Comparison of ENCODE assay signal across 7 mouse cellular contexts in the genomic region with DNA sequence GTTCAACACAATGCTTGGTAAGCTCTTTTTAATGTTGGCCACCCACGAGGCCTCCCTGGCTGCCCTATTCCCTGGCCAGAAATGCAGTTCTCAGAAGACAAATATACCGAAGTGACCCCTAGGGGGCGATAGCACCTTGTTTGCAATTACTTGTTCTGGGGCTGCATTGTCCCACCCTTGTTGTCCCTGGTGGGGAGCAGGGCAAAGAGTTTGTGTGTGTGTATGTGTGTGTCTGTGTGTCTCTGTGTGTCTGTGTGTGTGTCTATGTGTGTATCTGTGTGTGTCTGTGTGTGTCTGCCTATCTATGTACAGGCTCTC. TPM values are rescaled to one million over a fixed set of nuclear protein-coding genes. Genes with fewer than 3 reads are reported as not detected.
A peak's percentile ranks its signal among the peaks of the same experiment; 100 is the strongest.
DNase-seq lines count a peak whose midpoint lies in the region; ATAC-seq and TF ChIP-seq lines count a peak whose summit lies in the region.

No protein-coding gene starts in this region.

- H3K4me2 ChIP-seq in kidney, embryonic 14.5 days (replicated peaks; ENCODE audit: low read depth, low read length), result no peak overlapping the region
- no peak overlapping the region for H3K4me2 ChIP-seq in liver, embryonic 14.5 days (ENCODE audit: low read depth)

- DNase-seq in CD4-positive helper T cell, adult 2 months (ENCODE audit: low read depth, low spot score), result peak; percentile 33
- peak; percentile 77 for DNase-seq in ES-E14 (ENCODE audit: low read depth, low spot score)
- peak; percentile 42 to 43 for DNase-seq in cerebellum, adult 2 months
- DNase-seq in gastrocnemius, postnatal 10 days, result peak; percentile 63
- DNase-seq in liver, embryonic 14.5 days (ENCODE audit: low read depth in 3 of 3, low spot score in 3 of 3), result peak; percentile 15 to 36 (median 24)
- peak; percentile 59 for DNase-seq in ovary, postnatal 14 days (ENCODE audit: low spot score)

- H3K27ac ChIP-seq in ES-E14 (ENCODE audit: insufficient read depth, low read depth, low read length, poor library complexity, severe bottlenecking), result no peak overlapping the region
- H3K27ac ChIP-seq in cerebellum, adult 2 months (ENCODE audit: insufficient read depth, low read length), result no peak overlapping the region
- H3K27ac ChIP-seq in kidney, embryonic 14.5 days (ENCODE audit: low read depth, low read length), result no peak overlapping the region
- no peak overlapping the region for H3K27ac ChIP-seq in liver, embryonic 14.5 days

- peaks cover 0 to 7% of the 10 kb centered on the region in 2 experiments; a peak in 1 of 4 replicates for H3K4me1 ChIP-seq in ES-E14 (ENCODE audit: control insufficient read depth in 2 of 2, insufficient read depth in 2 of 2, low read length in 2 of 2, poor library complexity in 1 of 2)
- H3K4me1 ChIP-seq in cerebellum, adult 2 months (ENCODE audit: control insufficient read depth, insufficient read depth, low read length), result no peaks in the 10 kb centered on the region; the same call in 1 of the 2 replicates
- no peaks in the 10 kb centered on the region for H3K4me1 ChIP-seq in kidney, embryonic 14.5 days (ENCODE audit: control insufficient read depth, insufficient read depth, low read length)
- H3K4me1 ChIP-seq in liver, embryonic 14.5 days (replicated peaks; ENCODE audit: control insufficient read depth in 2 of 2, insufficient read depth in 2 of 2, low read length in 1 of 2), result no peaks in the 10 kb centered on the region

- peak; percentile 33; the same call in 1 of the 2 replicates for ATAC-seq in kidney, embryonic 14.5 days (ENCODE audit: low FRiP score, low TSS enrichment)
- ATAC-seq in liver, embryonic 14.5 days (ENCODE audit: insufficient read depth), result no peak

- no peak for TF ChIP-seq POLR2A in cerebellum, adult 2 months (IDR thresholded peaks at IDR 0.05; ENCODE audit: borderline replicate concordance, insufficient read depth, low read length)

- TF ChIP-seq EP300 in liver, embryonic 14.5 days (IDR thresholded peaks at IDR 0.05; ENCODE audit: low read depth), result no peak

- in situ Hi-C loops in ES-E14 (cut with MboI; ENCODE audit: low sequenced_read_pairs in 2 of 2, unreplicated experiment in 2 of 2), result no loop called here

- H3K9me3 ChIP-seq in ES-E14 (ENCODE audit: control insufficient read depth, insufficient read depth, low read depth, low read length), result no peaks in the 10 kb centered on the region
- no peaks in the 10 kb centered on the region for H3K9me3 ChIP-seq in kidney, embryonic 14.5 days (ENCODE audit: control insufficient read depth, low read length)
- no peaks in the 10 kb centered on the region for H3K9me3 ChIP-seq in liver, embryonic 14.5 days (ENCODE audit: control insufficient read depth, low read length)

- H3K27me3 ChIP-seq in cerebellum, adult 2 months (ENCODE audit: control insufficient read depth, insufficient read depth, low read length), result no peaks in the 10 kb centered on the region
- H3K27me3 ChIP-seq in kidney, embryonic 14.5 days (ENCODE audit: control insufficient read depth, insufficient read depth, low read length), result no peaks in the 10 kb centered on the region; the same call in 1 of the 2 replicates
- no peaks in the 10 kb centered on the region for H3K27me3 ChIP-seq in liver, embryonic 14.5 days (ENCODE audit: control insufficient read depth, insufficient read depth, low read length)

- no peak overlapping the region for H3K9ac ChIP-seq in ES-E14 (ENCODE audit: insufficient read depth, low read depth, low read length, poor library complexity, severe bottlenecking)
- no peak overlapping the region for H3K9ac ChIP-seq in kidney, embryonic 14.5 days (ENCODE audit: low read depth, low read length)
- no peak overlapping the region for H3K9ac ChIP-seq in liver, embryonic 14.5 days (replicated peaks)

- TF ChIP-seq CTCF in cerebellum, adult 2 months (IDR thresholded peaks at IDR 0.05; ENCODE audit: borderline replicate concordance, insufficient read depth, low read depth, low read length), result peak; percentile 68; the same call in 1 of the 2 replicates
- TF ChIP-seq CTCF in liver, embryonic 14.5 days (IDR thresholded peaks at IDR 0.05; ENCODE audit: low read depth), result peak; percentile 79

- WGBS in cerebellum, adult 2 months, result 5% methylated on average over 3 of the region's 3 CpGs
- 3% methylated on average over 3 of the region's 3 CpGs for WGBS in kidney, embryonic 14.5 days
- 2% methylated on average over 3 of the region's 3 CpGs for WGBS in liver, embryonic 14.5 days (ENCODE audit: insufficient replicate concordance)

- H3K4me3 ChIP-seq in ES-E14 (ENCODE audit: insufficient read depth in 1 of 2, low read depth in 1 of 2, low read length in 2 of 2, poor library complexity in 1 of 2, severe bottlenecking in 1 of 2), result no peak overlapping the region
- no peak overlapping the region for H3K4me3 ChIP-seq in cerebellum, adult 2 months (replicated peaks; ENCODE audit: insufficient read depth, low read depth, low read length)
- H3K4me3 ChIP-seq in kidney, embryonic 14.5 days (ENCODE audit: low read length), result no peak overlapping the region
- H3K4me3 ChIP-seq in liver, embryonic 14.5 days (ENCODE audit: insufficient read depth in 1 of 2, low read depth in 2 of 2, low read length in 2 of 2), result no peak overlapping the region

- no peaks in the 10 kb centered on the region for H3K36me3 ChIP-seq in ES-E14 (ENCODE audit: control insufficient read depth, insufficient read depth, low read length, poor library complexity, severe bottlenecking)
- no peaks in the 10 kb centered on the region for H3K36me3 ChIP-seq in kidney, embryonic 14.5 days (ENCODE audit: control insufficient read depth, insufficient read depth, low read length)
- H3K36me3 ChIP-seq in liver, embryonic 14.5 days (replicated peaks; ENCODE audit: control insufficient read depth, insufficient read depth, low read depth), result no peaks in the 10 kb centered on the region

TF ChIP-seq in ES-E14, 5 proteins besides CTCF, POLR2A, EP300 and RAD21:
- TF ChIP-seq ZC3H11A (IDR thresholded peaks at IDR 0.05; ENCODE audit: borderline replicate concordance, low read depth, low read length), result no peak
- no peak; the same call in 1 of the 2 replicates for TF ChIP-seq MAFK (IDR thresholded peaks at IDR 0.05; ENCODE audit: insufficient read depth, low read depth, low read length)
- TF ChIP-seq HCFC1 (IDR thresholded peaks at IDR 0.05; ENCODE audit: borderline replicate concordance, insufficient read depth, low read length), result no peak
- TF ChIP-seq CHD2 (IDR thresholded peaks at IDR 0.05; ENCODE audit: low read depth, low read length), result no peak
- TF ChIP-seq ZNF384 (IDR thresholded peaks at IDR 0.05; ENCODE audit: low read depth, low read length), result no peak

RNA-seq across cellular contexts. Expression of gene Htr1d, which starts 8.0 kb away (rescaled TPM):
- 0.32 and 1.5 TPM in 2 replicates for total RNA-seq in ES-E14 (2012; rRNA removed)
- polyA plus RNA-seq in cerebellum, adult 2 months (2012; rRNA removed), result 1.2 and 1.8 TPM in 2 replicates
- under 1 TPM in 1 of 2 experiments, not detected in 1; 0.07 TPM for total RNA-seq in gastrocnemius, postnatal 10 days (2021)
- 0.47 and 0.60 TPM in 2 replicates for polyA plus RNA-seq in kidney, embryonic 14.5 days (2014; fragmentation: Nextera tagmentation; extraction: Ambion mirVana)
- not detected in 2 replicates for polyA plus RNA-seq in liver, embryonic 14.5 days (2012; rRNA removed)
- polyA plus RNA-seq in liver, embryonic 14.5 days (2014; fragmentation: Nextera tagmentation; extraction: Ambion mirVana), result not detected in 2 replicates

RNA-seq across cellular contexts. Expression of gene 6030445D17Rik, which starts 30.7 kb away (rescaled TPM):
- 0.89 and 1.0 TPM in 2 replicates for total RNA-seq in ES-E14 (2012; rRNA removed)
- 0.61 and 0.67 TPM in 2 replicates for polyA plus RNA-seq in cerebellum, adult 2 months (2012; rRNA removed)
- total RNA-seq in gastrocnemius, postnatal 10 days (2021), result under 1 TPM; 0.25 to 0.26 TPM
- polyA plus RNA-seq in kidney, embryonic 14.5 days (2014; fragmentation: Nextera tagmentation; extraction: Ambion mirVana), result 0.16 and 0.54 TPM in 2 replicates
- polyA plus RNA-seq in liver, embryonic 14.5 days (2012; rRNA removed), result 0.03 and 0.08 TPM in 2 replicates
- polyA plus RNA-seq in liver, embryonic 14.5 days (2014; fragmentation: Nextera tagmentation; extraction: Ambion mirVana), result 0.08 and 0.23 TPM in 2 replicates

RNA-seq across cellular contexts. Expression of gene Luzp1, which starts 38.2 kb away (rescaled TPM):
- 34.6 and 41.0 TPM in 2 replicates for total RNA-seq in ES-E14 (2012; rRNA removed)
- 48.0 TPM in 2 replicates for polyA plus RNA-seq in cerebellum, adult 2 months (2012; rRNA removed)
- total RNA-seq in gastrocnemius, postnatal 10 days (2021), result 10 to 100 TPM; 17.8 to 22.8 TPM
- 140 and 144 TPM in 2 replicates for polyA plus RNA-seq in kidney, embryonic 14.5 days (2014; fragmentation: Nextera tagmentation; extraction: Ambion mirVana)
- polyA plus RNA-seq in liver, embryonic 14.5 days (2012; rRNA removed), result 1.6 and 1.8 TPM in 2 replicates
- polyA plus RNA-seq in liver, embryonic 14.5 days (2014; fragmentation: Nextera tagmentation; extraction: Ambion mirVana), result 6.8 and 8.2 TPM in 2 replicates

Comparison
In these comparisons a context has a peak if more than half of its experiments do, and no peak if none do; other contexts are left out.
1. DNase-seq: peak in every context shown above with its lines; median percentile 77 in ES-E14; 63 in gastrocnemius, postnatal 10 days; 59 in ovary, postnatal 14 days; 42 in cerebellum, adult 2 months; 33 in CD4-positive helper T cell, adult 2 months; 24 in liver, embryonic 14.5 days.